Mouse (Mus musculus) ES-Bruce4 (cell line): ENCODE measurements around the gene F7.

Experiments
- CTCF ChIP-seq: IDR thresholded peaks from one replicate; pipeline ENCODE4 v1.8.1; 2011; ENCODE audit warnings: low read depth, low read length
- POLR2A ChIP-seq: IDR thresholded peaks from one replicate; pipeline ENCODE4 v1.8.1; 2011; ENCODE audit warnings: low read length; ENCODE audit not compliant: insufficient read depth

GRCm38 (mm10) chr8:12976290-12976689 lies 49.5 kb upstream of the F7 start:
- no peak for TF ChIP-seq CTCF
- no peak for TF ChIP-seq POLR2A
